Mouse (Mus musculus) forebrain, embryonic 15.5 days (tissue): Measurements from ENCODE around the gene Pitpnb. TPM values are rescaled to one million over a fixed set of nuclear protein-coding genes. Genes with fewer than 3 reads are reported as not detected.

Experiments
- ATAC-seq: fragments of 200-750 bp; cut with Nextera tagmentation; replicated peaks from 2 replicates; pipeline ENCODE4 v1.8.0; 2017; ENCODE audit warnings: mild to moderate bottlenecking, moderate TSS enrichment, moderate library complexity
- H3K27ac ChIP-seq: fragments of 300-500 bp; sonication (generic); replicated peaks from 2 replicates; pipeline ENCODE4 v1.5.1; 2015; ENCODE audit warnings: mild to moderate bottlenecking, inconsistent platforms
- H3K27me3 ChIP-seq: fragments of 300-500 bp; sonication (generic); 2 replicates; pipeline ENCODE4 v1.6.1; 2015; ENCODE audit warnings: inconsistent platforms
- H3K36me3 ChIP-seq: fragments of 300-500 bp; sonication (generic); 2 replicates; pipeline ENCODE4 v1.6.1; 2015; ENCODE audit warnings: mild to moderate bottlenecking, inconsistent platforms
- H3K4me1 ChIP-seq: fragments of 300-500 bp; sonication (generic); 2 replicates; pipeline ENCODE4 v1.6.1; 2015; ENCODE audit warnings: inconsistent platforms
- H3K4me2 ChIP-seq: fragments of 300-500 bp; sonication (generic); replicated peaks from 2 replicates; pipeline ENCODE4 v1.6.1; 2015; ENCODE audit warnings: mild to moderate bottlenecking, inconsistent platforms
- H3K4me3 ChIP-seq: fragments of 300-500 bp; sonication (generic); 2 replicates; pipeline ENCODE4 v1.5.1; 2015; ENCODE audit warnings: mild to moderate bottlenecking, inconsistent platforms
- H3K9ac ChIP-seq: fragments of 300-500 bp; sonication (generic); replicated peaks from 2 replicates; pipeline ENCODE4 v1.6.1; 2015; ENCODE audit warnings: mild to moderate bottlenecking, inconsistent platforms
- H3K9me3 ChIP-seq: fragments of 300-500 bp; sonication (generic); 2 replicates; pipeline ENCODE4 v1.6.1; 2016; ENCODE audit warnings: inconsistent platforms
- WGBS: fragments of 180-500 bp; shearing (Covaris S2); methylation state at CpG from one replicate; pipeline ENCODE4 v1.1.7; 2015; ENCODE audit warnings: mixed read lengths; 5-methylcytosine and 5-hydroxymethylcytosine counted together
- polyA plus RNA-seq: library from polyadenylated mRNA; unstranded; fragments of >200 nt; fragmentation: Nextera tagmentation; extraction: Ambion mirVana; gene quantifications from 2 replicates; pipeline ENCODE4 v1.2.1, GENCODE M21; 2015

Pitpnb gene
- polyA plus RNA-seq, 1 experiment from 2014 or later: 102 TPM

DNA sequence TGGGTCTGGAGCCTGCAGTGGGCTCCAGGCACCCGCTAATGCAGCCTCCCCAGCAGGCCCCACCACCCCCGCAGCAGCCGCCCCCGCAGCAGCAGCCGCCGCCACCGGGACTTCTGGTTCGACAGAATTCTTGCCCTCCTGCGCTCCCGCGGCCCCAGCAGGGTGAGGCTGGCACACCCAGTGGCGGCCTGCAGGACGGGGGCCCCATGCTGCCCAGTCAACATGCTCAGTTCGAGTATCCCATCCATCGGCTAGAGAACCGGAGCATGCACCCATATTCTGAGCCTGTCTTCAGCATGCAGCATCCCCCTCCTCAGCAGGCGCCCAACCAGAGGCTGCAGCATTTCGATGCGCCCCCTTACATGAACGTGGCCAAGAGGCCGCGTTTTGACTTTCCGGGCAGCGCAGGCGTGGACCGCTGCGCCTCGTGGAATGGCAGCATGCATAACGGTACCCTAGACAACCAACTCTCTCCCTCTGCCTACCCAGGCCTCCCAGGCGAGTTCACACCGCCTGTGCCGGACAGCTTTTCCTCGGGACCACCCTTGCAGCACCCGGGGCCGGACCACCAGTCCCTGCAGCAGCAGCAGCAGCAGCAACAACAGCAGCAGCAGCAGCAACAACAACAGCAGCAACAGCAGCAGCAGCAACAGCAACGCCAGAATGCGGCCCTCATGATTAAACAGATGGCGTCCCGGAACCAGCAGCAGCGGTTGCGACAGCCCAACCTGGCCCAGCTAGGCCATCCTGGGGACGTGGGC is 88.7 kb downstream of the Pitpnb start:
- peak overlapping the region; percentile 74 for H3K4me3 ChIP-seq
- peak overlapping the region; percentile 83 for H3K4me2 ChIP-seq
- H3K4me1 ChIP-seq: peaks cover 31% of the 10 kb centered on the region
- H3K27me3 ChIP-seq: no peaks in the 10 kb centered on the region
- peak overlapping the region; percentile 97 for H3K27ac ChIP-seq
- peak overlapping the region; percentile 94 for H3K9ac ChIP-seq
- 1% methylated on average over 42 of the region's 42 CpGs for WGBS
- H3K9me3 ChIP-seq: no peaks in the 10 kb centered on the region
- no peak for ATAC-seq
- H3K36me3 ChIP-seq: peaks cover 7% of the 10 kb centered on the region; the same call in 1 of the 2 replicates

DNA sequence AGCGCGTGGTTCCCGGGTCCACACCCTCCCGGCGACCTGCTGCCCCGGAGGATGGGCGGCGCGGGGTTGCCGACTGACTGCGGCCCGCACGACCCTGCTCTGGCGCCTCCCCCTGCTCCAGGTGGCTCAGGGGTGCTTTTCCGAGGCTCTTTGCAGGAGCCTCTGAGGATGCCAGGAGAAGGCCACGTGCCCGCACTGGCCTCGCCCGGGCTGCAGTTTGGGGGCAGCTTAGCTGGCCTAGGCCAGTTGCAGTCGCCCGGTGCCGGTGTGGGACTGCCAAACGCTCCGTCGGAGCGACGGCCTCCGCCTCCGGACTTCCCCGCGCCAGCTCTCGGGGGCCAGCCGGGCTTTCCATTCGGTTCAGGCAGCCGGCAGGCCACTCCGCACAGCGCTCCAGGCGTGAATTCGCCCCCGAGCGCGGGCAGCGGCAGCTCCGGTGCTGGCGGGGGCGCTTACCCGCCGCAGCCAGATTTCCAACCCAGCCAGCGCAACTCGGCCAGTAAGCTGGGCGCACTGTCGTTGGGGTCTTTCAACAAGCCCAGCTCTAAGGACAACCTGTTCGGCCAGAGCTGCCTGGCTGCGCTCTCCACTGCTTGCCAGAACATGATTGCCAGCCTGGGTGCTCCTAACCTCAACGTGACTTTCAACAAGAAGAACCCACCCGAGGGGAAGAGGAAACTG is 89.6 kb downstream of the Pitpnb start:
- Histone ChIP-seq H3K4me1 (peaks cover 31% of the 10 kb centered on the region), H3K36me3 (peaks cover 7% of the 10 kb centered on the region; the same call in 1 of the 2 replicates), H3K9ac (peak overlapping the region; percentile 94), H3K4me3 (peak overlapping the region; percentile 74), H3K4me2 (peak overlapping the region; percentile 83), H3K27ac (peak overlapping the region; percentile 97), H3K27me3 (no peaks in the 10 kb centered on the region), H3K9me3 (no peaks in the 10 kb centered on the region)
- no peak for ATAC-seq
- WGBS: 2% methylated on average over 56 of the region's 56 CpGs

DNA sequence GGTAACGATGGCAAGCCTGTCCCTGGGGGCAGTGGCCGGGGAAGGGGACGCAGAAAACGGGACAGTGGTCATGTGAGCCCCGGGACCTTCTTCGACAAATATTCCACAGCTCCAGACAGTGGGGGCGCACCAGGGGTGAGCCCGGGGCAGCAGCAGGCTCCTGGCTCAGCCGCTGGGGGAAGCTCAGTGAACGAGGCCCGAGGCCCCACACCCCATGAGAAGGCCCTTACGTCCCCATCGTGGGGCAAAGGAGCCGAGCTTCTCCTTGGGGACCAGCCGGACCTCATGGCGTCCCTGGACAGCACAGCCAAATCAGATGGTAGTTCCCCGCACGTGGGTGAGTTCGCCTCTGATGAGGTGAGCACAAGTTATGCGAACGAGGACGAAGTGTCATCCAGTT is 90.3 kb downstream of the Pitpnb start:
- no peaks in the 10 kb centered on the region for H3K9me3 ChIP-seq
- peak overlapping the region; percentile 94 for H3K9ac ChIP-seq
- H3K4me2 ChIP-seq: peak overlapping the region; percentile 83
- peak overlapping the region; percentile 97 for H3K27ac ChIP-seq
- no peak for ATAC-seq
- 24% methylated on average over 22 of the region's 22 CpGs for WGBS
- peaks cover 35% of the 10 kb centered on the region for H3K4me1 ChIP-seq
- peaks cover 7% of the 10 kb centered on the region; the same call in 1 of the 2 replicates for H3K36me3 ChIP-seq
- no peaks in the 10 kb centered on the region for H3K27me3 ChIP-seq
- H3K4me3 ChIP-seq: peak overlapping the region; percentile 74

DNA sequence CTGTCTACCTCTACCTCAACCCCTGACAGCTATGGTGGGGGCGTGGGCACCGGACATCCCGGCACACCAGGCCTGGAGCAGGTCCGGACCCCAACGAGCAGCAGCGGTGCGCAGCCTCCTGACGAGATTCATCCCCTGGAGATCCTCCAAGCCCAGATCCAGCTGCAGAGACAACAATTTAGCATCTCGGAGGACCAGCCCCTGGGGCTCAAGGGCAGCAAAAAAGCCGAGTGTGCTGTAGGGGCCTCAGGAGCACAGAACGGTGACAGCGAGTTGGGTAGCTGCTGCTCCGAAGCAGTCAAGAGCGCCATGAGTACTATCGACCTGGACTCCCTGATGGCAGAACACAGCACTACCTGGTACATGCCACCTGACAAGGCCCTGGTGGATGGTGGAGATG is 90.9 kb downstream of the Pitpnb start:
- Histone ChIP-seq H3K4me3 (peak overlapping the region; percentile 74), H3K9ac (peak overlapping the region; percentile 94), H3K4me1 (peaks cover 40% of the 10 kb centered on the region), H3K4me2 (peak overlapping the region; percentile 83), H3K27ac (peak overlapping the region; percentile 97), H3K27me3 (no peaks in the 10 kb centered on the region), H3K36me3 (peaks cover 7% of the 10 kb centered on the region; the same call in 1 of the 2 replicates), H3K9me3 (no peaks in the 10 kb centered on the region)
- 34% methylated on average over 15 of the region's 15 CpGs for WGBS
- ATAC-seq: no peak

DNA sequence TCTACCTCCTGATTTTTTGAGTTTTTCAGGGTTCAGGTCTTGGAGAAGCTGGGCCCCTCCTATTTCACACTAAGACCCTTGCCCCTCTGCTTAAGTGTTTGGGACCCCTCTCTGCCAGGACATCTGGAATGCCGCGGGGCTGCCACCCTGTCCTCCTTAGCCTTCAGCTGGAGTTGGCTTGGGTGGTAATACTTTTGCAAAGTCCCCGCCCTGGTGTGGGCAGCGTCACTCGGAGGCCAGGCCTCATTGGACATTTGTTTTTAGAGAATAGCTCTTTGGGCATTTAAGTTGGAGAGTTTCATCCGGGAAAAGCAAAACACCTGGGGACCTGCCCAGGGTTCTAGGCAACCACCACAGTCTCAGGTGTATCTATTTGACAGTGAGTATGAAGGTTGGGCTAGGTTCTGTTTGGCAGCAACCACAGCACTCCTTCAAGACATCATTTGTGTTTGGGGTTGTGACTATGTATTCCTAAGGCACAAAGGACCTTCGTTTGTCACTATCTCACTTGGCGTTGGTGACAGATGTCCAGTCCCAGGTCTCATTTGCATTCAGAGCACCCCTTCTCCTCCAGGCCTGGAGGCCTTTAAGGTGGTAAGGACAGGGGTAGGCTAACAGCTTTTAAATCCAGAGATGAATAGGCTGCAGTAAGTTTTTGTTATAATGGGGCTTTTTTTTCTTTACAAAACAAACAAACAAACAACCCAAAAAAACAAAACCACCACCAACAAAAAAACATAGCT is 91.7 kb downstream of the Pitpnb start:
- Histone ChIP-seq H3K9ac (peak overlapping the region; percentile 94), H3K4me3 (peak overlapping the region; percentile 74), H3K9me3 (no peaks in the 10 kb centered on the region), H3K27ac (peak overlapping the region; percentile 97), H3K4me2 (peak overlapping the region; percentile 83), H3K4me1 (peaks cover 48% of the 10 kb centered on the region), H3K27me3 (no peaks in the 10 kb centered on the region), H3K36me3 (peaks cover 7% of the 10 kb centered on the region; the same call in 1 of the 2 replicates)
- no peak for ATAC-seq
- WGBS: 16% methylated on average over 8 of the region's 8 CpGs

DNA sequence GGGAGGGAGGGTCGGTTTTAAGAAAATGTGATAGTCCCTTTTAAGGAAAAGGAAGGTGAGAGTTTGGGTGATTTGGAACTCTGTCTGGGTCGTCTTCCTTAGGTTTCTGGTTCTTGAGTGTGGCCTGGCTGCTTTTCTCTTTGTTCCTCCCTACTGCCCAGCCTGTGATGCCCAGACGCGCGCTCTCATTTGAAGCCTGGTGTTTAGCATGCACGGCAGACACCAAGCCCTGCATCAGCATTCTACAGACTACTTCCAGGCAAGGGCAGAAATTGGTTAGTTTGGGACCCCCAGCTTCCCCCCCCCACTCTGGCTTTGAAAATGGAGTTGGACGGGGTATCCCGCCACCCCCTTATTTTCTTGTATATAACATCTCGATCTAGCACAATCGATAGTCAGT is 92.4 kb downstream of the Pitpnb start:
- H3K4me1 ChIP-seq: peaks cover 56% of the 10 kb centered on the region
- H3K9me3 ChIP-seq: no peaks in the 10 kb centered on the region
- no peaks in the 10 kb centered on the region for H3K27me3 ChIP-seq
- H3K4me3 ChIP-seq: peak overlapping the region; percentile 74
- peaks cover 7% of the 10 kb centered on the region; the same call in 1 of the 2 replicates for H3K36me3 ChIP-seq
- 13% methylated on average over 10 of the region's 10 CpGs for WGBS
- peak overlapping the region; percentile 97 for H3K27ac ChIP-seq
- peak overlapping the region; percentile 94 for H3K9ac ChIP-seq
- ATAC-seq: no peak
- H3K4me2 ChIP-seq: peak overlapping the region; percentile 83

DNA sequence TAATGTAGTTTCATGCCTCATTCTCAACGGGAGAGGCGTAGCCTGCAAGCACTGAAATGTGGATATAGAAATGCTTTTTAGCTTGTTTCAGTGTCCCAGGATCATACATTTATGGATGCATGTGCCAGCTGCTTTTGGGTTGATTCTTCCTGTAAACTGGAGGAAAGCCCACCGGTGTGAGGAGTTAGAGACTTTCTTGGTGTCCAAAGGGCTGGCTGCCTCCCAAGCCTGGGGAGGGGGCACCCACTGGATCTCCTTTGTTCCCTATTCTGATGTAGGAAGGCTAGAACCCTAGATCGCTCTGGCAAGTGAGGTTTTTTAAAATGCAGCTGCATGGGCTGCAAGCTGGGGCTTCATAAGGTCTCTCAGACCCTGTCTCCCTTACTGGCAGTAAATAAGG is 93.1 kb downstream of the Pitpnb start:
- H3K4me2 ChIP-seq: peak overlapping the region; percentile 83
- no peaks in the 10 kb centered on the region for H3K9me3 ChIP-seq
- no peak for ATAC-seq
- H3K27me3 ChIP-seq: no peaks in the 10 kb centered on the region
- peaks cover 62% of the 10 kb centered on the region for H3K4me1 ChIP-seq
- peaks cover 7% of the 10 kb centered on the region; the same call in 1 of the 2 replicates for H3K36me3 ChIP-seq
- peak overlapping the region; percentile 94 for H3K9ac ChIP-seq
- H3K27ac ChIP-seq: peak overlapping the region; percentile 97
- 24% methylated on average over 4 of the region's 4 CpGs for WGBS
- peak overlapping the region; percentile 74 for H3K4me3 ChIP-seq

DNA sequence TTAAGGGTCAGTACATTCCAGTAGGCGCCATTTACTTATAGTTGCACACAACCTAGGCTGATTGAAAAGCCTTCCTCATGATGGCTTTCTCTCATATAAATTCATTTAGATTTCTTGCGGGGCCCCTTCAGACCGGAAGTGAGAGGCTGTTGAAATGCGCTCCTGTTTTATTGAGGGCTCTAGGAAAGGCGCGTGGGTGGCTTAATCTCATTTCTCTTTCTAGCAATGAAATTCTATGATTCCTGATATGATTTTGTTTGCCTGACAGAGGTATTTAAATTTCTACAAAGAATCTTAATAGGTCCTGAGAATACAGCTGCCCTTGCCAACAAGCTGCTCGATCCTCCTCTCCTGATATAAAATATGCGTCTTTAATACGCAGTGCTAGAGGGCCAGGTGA is 95.2 kb downstream of the Pitpnb start:
- peak overlapping the region; percentile 83 for H3K4me2 ChIP-seq
- ATAC-seq: no peak
- peaks cover 2% of the 10 kb centered on the region; the same call in 1 of the 2 replicates for H3K36me3 ChIP-seq
- peak overlapping the region; percentile 97 for H3K27ac ChIP-seq
- no peaks in the 10 kb centered on the region for H3K9me3 ChIP-seq
- H3K4me1 ChIP-seq: peaks cover 79% of the 10 kb centered on the region
- H3K27me3 ChIP-seq: no peaks in the 10 kb centered on the region
- WGBS: 50% methylated on average over 9 of the region's 9 CpGs
- H3K9ac ChIP-seq: peak overlapping the region; percentile 94
- peak overlapping the region; percentile 74 for H3K4me3 ChIP-seq

DNA sequence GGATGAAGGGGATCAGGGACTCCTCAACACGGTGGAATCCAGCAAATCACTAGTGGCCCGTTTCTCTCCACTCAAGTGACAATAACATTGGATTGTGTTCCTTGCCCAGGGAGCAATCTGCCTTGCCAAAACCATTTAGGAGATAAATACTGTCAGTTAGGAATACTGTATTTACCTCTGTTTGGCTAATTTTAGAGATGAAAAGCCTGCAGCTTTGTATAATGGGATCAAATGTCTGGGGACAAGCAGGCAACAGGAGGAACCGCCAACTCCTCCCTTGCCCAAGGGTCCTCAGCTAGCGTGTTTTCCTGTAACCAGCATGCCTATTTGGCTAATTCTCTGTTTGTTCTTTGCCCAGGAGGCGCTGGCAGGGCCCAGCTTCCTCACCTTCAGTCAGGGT is 95.7 kb downstream of the Pitpnb start:
- Histone ChIP-seq H3K27ac (peak overlapping the region; percentile 97), H3K36me3 (0 out of 2 replicates have a peak, but pooled peaks cover 2% of the 10 kb centered on the region), H3K4me1 (peaks cover 79% of the 10 kb centered on the region), H3K9ac (peak overlapping the region; percentile 94), H3K27me3 (no peaks in the 10 kb centered on the region), H3K4me3 (peak overlapping the region; percentile 74), H3K4me2 (peak overlapping the region; percentile 83), H3K9me3 (no peaks in the 10 kb centered on the region)
- ATAC-seq: no peak
- WGBS: 14% methylated on average over 5 of the region's 5 CpGs

DNA sequence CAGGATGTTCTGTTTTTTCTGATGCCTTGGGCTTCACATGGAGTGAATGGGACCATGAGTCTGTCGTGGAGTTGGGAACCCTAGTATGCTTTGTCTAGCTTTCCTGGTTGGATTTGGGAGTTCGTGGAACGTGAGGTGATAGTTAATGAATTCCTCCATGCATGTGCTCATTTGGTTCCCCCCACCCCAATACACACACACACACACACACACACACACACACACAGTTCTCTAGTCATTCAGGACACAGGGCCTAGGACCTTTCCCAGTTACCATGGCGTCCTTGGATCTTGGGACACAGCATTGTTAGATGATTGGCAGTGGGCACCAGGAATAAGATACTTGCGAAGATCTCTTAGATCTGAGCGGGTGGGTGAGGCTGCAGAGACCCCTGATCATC is 98.3 kb downstream of the Pitpnb start:
- ATAC-seq: no peak
- WGBS: 17% methylated on average over 6 of the region's 6 CpGs
- peaks cover 97% of the 10 kb centered on the region for H3K4me1 ChIP-seq
- peak overlapping the region; percentile 94 for H3K9ac ChIP-seq
- H3K4me3 ChIP-seq: peak overlapping the region; percentile 74
- peak overlapping the region; percentile 83 for H3K4me2 ChIP-seq
- no peaks in the 10 kb centered on the region for H3K36me3 ChIP-seq
- H3K27me3 ChIP-seq: no peaks in the 10 kb centered on the region
- H3K9me3 ChIP-seq: no peaks in the 10 kb centered on the region
- H3K27ac ChIP-seq: peak overlapping the region; percentile 97

DNA sequence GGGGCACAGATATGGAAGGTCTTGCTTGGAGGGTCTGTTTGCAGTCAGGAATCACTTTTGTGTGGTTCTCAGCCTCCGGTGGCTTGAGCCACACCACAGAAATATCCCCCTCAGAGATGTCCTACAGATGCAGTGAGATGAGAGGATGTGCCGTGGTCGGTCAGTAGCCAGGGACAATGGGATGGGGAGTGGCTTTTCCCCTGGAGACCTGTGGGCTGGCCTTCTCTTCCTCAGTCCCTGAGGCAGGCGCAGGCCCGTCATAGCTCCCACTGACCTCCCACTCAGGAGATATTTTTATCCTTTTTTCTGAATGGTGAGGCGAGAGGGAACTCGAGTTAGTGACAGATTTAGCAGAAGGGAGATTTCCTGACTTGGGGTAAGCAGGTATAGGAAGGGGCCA is 99.2 kb downstream of the Pitpnb start:
- no peaks in the 10 kb centered on the region for H3K9me3 ChIP-seq
- ATAC-seq: no peak
- H3K9ac ChIP-seq: peak overlapping the region; percentile 94
- peaks cover 97% of the 10 kb centered on the region for H3K4me1 ChIP-seq
- 25% methylated on average over 7 of the region's 7 CpGs for WGBS
- H3K27me3 ChIP-seq: no peaks in the 10 kb centered on the region
- H3K36me3 ChIP-seq: no peaks in the 10 kb centered on the region
- peak overlapping the region; percentile 83 for H3K4me2 ChIP-seq
- peak overlapping the region; percentile 97 for H3K27ac ChIP-seq
- H3K4me3 ChIP-seq: peak overlapping the region; percentile 74
